Mouse (Mus musculus) heart, embryonic 11.5 days (tissue): ENCODE data around the gene Cyb5d1. TPM values are rescaled to one million over a fixed set of nuclear protein-coding genes. Genes with fewer than 3 reads are reported as not detected.
"Not testable (repeated sequence)": the region's sequence is repeated elsewhere in the genome, so short reads cannot be mapped to it uniquely, and the experiment has no call there.

Experiments
- ATAC-seq: fragments of 200-750 bp; cut with Nextera tagmentation; replicated peaks from 2 replicates; pipeline ENCODE4 v1.8.0; 2017; ENCODE audit warnings: moderate library complexity; ENCODE audit not compliant: insufficient number of reproducible peaks, low FRiP score, low TSS enrichment
- H3K27ac ChIP-seq: fragments of 300-500 bp; sonication (generic); 2 replicates; pipeline ENCODE4 v1.5.1; 2014; ENCODE audit warnings: mild to moderate bottlenecking, low read depth, low read length
- H3K27me3 ChIP-seq: fragments of 300-500 bp; sonication (generic); 2 replicates; pipeline ENCODE4 v1.6.1; 2014; ENCODE audit warnings: mild to moderate bottlenecking, low read length, mixed read lengths; ENCODE audit not compliant: control insufficient read depth, insufficient read depth
- H3K36me3 ChIP-seq: fragments of 300-500 bp; sonication (generic); 2 replicates; pipeline ENCODE4 v1.6.1; 2014; ENCODE audit warnings: mild to moderate bottlenecking, low read length, moderate library complexity, mixed read lengths; ENCODE audit not compliant: control insufficient read depth, insufficient read depth
- H3K4me1 ChIP-seq: fragments of 300-500 bp; sonication (generic); 2 replicates; pipeline ENCODE4 v1.6.1; 2014; ENCODE audit warnings: low read length; ENCODE audit not compliant: control insufficient read depth, insufficient read depth
- H3K4me2 ChIP-seq: fragments of 300-500 bp; sonication (generic); 2 replicates; pipeline ENCODE4 v1.6.1; 2014; ENCODE audit warnings: mild to moderate bottlenecking, moderate library complexity
- H3K4me3 ChIP-seq: fragments of 300-500 bp; sonication (generic); 2 replicates; pipeline ENCODE4 v1.5.1; 2014; ENCODE audit warnings: low read depth, low read length
- H3K9ac ChIP-seq: fragments of 300-500 bp; sonication (generic); 2 replicates; pipeline ENCODE4 v1.6.1; 2014; ENCODE audit warnings: mild to moderate bottlenecking, low read depth, low read length, moderate library complexity
- H3K9me3 ChIP-seq: fragments of 300-500 bp; sonication (generic); replicated peaks from 2 replicates; pipeline ENCODE4 v1.6.1; 2016; ENCODE audit warnings: low read length; ENCODE audit not compliant: control insufficient read depth
- WGBS: fragments of 180-500 bp; shearing (Covaris S2); extraction: QIAGEN DNeasy Blood & Tissue Kit; methylation state at CpG from one replicate; pipeline ENCODE4 v1.1.7; 2014; ENCODE audit not compliant: insufficient replicate concordance; 5-methylcytosine and 5-hydroxymethylcytosine counted together
- polyA plus RNA-seq: library from polyadenylated mRNA; unstranded; fragments of >200 nt; fragmentation: Nextera tagmentation; extraction: Ambion mirVana; gene quantifications from 2 replicates; pipeline ENCODE4 v1.2.1, GENCODE M21; 2014

Gene Cyb5d1
- polyA plus RNA-seq, 1 experiment from 2014 or later: 19.6 TPM

DNA sequence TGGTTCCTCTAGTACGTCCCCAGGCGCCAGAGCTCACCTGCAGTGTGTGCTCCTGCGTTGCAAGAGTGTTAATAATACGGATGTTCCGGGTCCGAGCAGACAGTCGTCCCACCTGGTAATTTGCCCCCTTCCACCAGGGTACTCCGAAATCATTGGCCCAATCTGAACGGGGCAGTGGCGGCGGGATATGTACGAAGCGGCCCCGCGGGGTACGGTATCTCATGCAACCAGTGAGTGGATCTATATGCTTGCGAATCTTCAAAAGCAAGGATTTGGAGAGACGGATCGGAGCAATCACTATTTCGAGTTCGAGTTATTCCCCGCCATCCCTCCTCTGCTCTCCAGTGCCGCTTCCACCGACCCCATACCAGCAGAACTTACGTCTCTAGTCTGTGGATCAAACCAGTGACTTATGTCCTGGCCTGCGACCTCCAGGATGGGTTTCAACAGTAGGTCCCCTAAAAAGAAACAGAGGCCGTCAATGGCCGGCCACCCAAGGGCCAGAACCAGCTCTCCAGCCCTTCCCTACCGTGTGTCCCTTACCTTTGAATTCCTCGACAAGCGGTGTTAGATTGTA, 752 bp downstream of the Cyb5d1 start:
- WGBS: 2% methylated on average over 31 of the region's 31 CpGs
- Histone ChIP-seq H3K27ac (0 out of 2 replicates have a peak overlapping the region, but pooled peaks have one; percentile 89), H3K9ac (peak overlapping the region; percentile 86), H3K4me1 (peaks cover 35% of the 10 kb centered on the region), H3K4me3 (peak overlapping the region; percentile 59), H3K4me2 (peak overlapping the region; percentile 81)
- not testable (repeated sequence) for ATAC-seq, H3K9me3 ChIP-seq, H3K27me3 ChIP-seq, H3K36me3 ChIP-seq

DNA sequence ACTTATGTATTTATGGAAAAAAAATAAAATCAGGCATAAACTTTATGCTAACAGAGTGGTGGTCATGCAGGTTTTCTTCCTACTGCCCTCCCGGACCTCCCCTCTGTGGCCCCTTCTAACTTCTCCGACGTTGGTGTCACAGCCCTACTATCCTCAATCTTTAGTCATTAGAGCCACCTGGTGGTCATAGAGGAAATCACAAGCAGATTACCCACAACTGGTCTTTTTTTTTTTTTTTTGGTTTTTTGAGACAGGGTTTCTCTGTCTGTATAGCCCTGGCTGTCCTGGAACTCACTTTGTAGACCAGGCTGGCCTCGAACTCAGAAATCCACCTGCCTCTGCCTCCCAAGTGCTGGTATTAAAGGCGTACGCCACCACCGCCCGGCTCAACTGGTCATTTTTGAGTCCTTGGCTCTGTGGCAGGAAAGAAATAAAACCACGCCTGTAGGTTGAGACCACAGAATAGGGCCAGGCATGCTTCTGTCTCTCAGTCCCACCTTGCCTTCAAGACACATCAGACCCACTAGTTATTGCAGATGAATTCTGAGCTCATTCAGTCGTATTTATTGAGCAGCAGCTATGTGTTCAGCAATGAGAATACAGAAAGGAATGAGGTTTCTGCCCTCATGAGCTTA, 4.9 kb downstream of the Cyb5d1 start:
- no peak overlapping the region for H3K27ac ChIP-seq
- no peak overlapping the region for H3K4me3 ChIP-seq
- peaks cover 4% of the 10 kb centered on the region; the same call in 1 of the 2 replicates for H3K4me1 ChIP-seq
- H3K4me2 ChIP-seq: no peak overlapping the region
- H3K27me3 ChIP-seq: no peaks in the 10 kb centered on the region
- no peaks in the 10 kb centered on the region for H3K9me3 ChIP-seq
- no peak overlapping the region for H3K9ac ChIP-seq
- H3K36me3 ChIP-seq: no peaks in the 10 kb centered on the region
- ATAC-seq: no peak
- 50% methylated on average over 10 of the region's 10 CpGs for WGBS

DNA sequence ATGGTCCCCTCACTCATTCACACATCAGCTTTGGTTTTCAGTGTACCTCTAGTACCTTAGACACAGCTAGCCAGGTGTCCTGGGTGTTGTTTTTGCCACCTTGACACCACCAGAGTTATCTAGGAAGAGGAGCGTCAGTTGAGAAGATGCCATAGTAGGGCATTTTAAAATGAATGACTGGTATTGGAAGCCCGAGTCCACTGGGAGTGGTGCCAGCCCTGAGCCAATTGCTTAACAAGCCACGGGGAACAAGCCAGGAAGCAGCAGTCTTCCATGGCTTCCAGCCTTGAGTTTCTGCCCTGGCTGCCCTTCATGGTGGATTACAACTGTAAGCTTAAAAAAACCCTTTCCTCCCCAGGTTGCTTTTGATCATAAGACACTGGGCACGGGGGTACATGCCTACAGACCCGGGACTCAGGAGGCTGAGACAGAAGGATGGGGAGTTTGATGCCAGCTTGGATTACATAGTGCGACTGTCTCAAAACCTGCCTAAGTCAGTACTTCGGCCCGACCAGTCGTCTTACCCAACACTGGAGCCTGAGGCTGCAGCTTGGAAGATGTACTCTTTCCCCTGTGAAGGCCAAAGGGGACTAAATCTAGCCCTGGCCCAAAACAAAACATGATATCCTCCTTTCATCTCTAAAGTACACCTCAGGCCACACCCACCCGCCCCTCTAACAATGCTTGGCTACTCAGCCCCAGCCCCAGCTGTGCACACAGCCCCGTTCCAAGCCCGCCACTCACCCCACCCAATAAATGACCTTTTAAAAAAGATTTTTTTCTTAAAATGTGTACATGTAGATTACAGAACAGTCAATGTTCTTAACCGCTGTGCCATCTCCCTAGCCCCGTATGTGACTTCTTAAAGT, 5.7 kb downstream of the Cyb5d1 start:
- Histone ChIP-seq H3K9me3 (no peaks in the 10 kb centered on the region), H3K4me2 (no peak overlapping the region), H3K4me1 (peaks cover 4% of the 10 kb centered on the region; the same call in 1 of the 2 replicates), H3K27ac (no peak overlapping the region), H3K4me3 (no peak overlapping the region), H3K36me3 (no peaks in the 10 kb centered on the region), H3K27me3 (no peaks in the 10 kb centered on the region), H3K9ac (no peak overlapping the region)
- 70% methylated on average over 14 of the region's 14 CpGs for WGBS
- no peak for ATAC-seq

DNA sequence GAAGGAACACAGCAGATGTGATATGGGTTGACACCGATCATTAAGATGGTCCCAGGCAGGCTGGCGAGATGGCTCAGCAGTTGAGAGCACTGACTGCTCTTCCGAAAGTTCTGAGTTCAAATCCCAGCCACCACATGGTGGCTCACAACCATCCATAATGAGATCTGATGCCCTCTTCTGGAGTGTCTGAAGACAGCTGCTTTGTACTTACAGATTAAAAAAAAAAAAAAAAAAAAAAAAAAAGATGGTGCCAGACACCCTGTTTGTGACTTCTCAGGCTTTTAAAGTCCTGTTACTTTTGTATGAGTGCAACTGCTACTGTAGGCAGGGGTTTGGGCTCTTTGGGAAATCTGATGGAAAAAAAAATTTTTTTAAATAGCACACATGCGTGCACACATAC, 6.8 kb downstream of the Cyb5d1 start:
- WGBS: 96% methylated on average over 4 of the region's 4 CpGs
- H3K4me2 ChIP-seq: no peak overlapping the region
- H3K9me3 ChIP-seq: no peaks in the 10 kb centered on the region
- no peaks in the 10 kb centered on the region for H3K4me1 ChIP-seq
- ATAC-seq: no peak
- no peaks in the 10 kb centered on the region for H3K36me3 ChIP-seq
- no peaks in the 10 kb centered on the region for H3K27me3 ChIP-seq
- H3K27ac ChIP-seq: no peak overlapping the region
- no peak overlapping the region for H3K9ac ChIP-seq
- no peak overlapping the region for H3K4me3 ChIP-seq

DNA sequence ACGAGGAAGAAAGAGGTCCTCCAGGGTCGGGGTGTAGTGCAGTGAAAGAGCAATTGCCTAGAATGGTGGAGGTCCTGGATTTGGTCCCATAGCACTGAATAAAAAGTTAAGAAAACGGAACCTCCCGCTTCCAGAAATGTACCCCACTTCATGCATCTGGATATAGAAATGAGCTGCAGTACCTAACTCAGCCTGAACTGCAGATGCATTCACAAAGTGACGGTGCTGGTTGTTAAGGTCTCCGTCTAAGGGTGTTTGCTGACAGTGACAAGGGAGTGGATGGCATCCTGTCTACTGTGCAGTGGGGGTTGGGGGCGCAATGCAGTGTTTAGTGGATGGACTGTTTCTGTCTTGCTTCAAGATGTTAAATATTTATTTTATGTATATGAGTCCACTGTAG, 8.7 kb downstream of the Cyb5d1 start:
- Histone ChIP-seq H3K9ac (no peak overlapping the region), H3K27ac (no peak overlapping the region), H3K4me2 (no peak overlapping the region), H3K4me3 (no peak overlapping the region), H3K4me1 (no peaks in the 10 kb centered on the region), H3K36me3 (no peaks in the 10 kb centered on the region), H3K27me3 (no peaks in the 10 kb centered on the region), H3K9me3 (no peaks in the 10 kb centered on the region)
- ATAC-seq: no peak
- 73% methylated on average over 7 of the region's 7 CpGs for WGBS

DNA sequence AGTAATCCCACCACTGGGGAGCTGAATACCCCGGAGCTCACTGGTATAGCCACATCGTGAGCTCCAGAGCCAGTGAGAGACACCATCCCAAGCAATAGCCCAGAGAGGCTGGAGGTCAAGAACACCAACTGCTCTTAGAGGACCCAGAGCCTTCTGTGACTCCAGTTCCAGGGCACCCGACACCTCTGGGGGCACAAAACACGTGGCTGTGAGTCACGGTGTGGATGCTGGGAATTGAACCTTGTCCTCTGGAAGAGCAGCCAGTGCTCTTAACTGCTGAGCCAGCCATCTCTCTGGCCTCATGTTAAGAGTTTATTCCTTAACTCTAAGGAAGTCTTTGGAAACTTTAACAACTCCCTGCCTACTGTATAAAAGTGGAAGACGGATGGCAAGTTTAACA, 10.5 kb downstream of the Cyb5d1 start:
- WGBS: 77% methylated on average over 6 of the region's 6 CpGs
- no peak for ATAC-seq

DNA sequence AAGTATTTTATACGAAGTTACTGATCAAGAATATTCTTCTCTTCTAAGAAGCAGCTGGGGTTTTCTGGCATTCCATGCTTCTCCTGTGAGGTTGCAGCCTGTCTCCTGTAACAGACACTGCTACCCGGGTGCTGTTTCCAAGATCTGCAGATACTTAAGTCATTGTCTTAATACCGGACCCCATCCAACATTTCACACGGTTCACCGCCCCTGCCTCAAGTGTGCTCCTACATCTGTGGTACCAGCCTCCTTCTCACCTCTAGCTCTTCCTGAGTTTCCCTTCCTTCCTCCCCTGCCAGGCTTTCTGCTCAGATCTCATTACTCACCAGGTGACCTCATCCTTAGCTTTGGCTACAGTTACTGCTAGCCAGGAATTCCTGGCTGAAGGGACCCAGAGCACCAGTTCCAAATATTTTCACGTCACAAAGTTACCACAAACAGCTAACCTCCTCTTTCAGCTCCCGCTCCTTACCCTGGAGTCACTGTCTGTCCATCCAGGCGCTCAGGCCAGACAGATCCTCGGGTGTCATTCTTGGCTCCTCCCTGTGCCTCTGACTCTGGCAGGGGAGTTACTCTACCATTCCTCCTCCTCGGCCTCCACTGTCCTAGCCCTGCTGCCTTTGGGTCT, 12.8 kb downstream of the Cyb5d1 start:
- Histone ChIP-seq H3K27me3 (no peaks in the 10 kb centered on the region), H3K9ac (no peak overlapping the region), H3K4me3 (no peak overlapping the region), H3K27ac (no peak overlapping the region), H3K9me3 (no peaks in the 10 kb centered on the region), H3K4me1 (no peaks in the 10 kb centered on the region), H3K36me3 (no peaks in the 10 kb centered on the region; the same call in 1 of the 2 replicates), H3K4me2 (no peak overlapping the region)
- no peak for ATAC-seq
- WGBS: 56% methylated on average over 10 of the region's 10 CpGs

More for the DNA sequence above, 10.5 kb downstream of the Cyb5d1 start:
- H3K4me3 ChIP-seq: no peak overlapping the region
- H3K27ac ChIP-seq: no peak overlapping the region
- H3K4me1 ChIP-seq: no peaks in the 10 kb centered on the region
- H3K27me3 ChIP-seq: no peaks in the 10 kb centered on the region
- no peaks in the 10 kb centered on the region; the same call in 1 of the 2 replicates for H3K36me3 ChIP-seq
- H3K4me2 ChIP-seq: no peak overlapping the region
- no peaks in the 10 kb centered on the region for H3K9me3 ChIP-seq
- H3K9ac ChIP-seq: no peak overlapping the region

DNA sequence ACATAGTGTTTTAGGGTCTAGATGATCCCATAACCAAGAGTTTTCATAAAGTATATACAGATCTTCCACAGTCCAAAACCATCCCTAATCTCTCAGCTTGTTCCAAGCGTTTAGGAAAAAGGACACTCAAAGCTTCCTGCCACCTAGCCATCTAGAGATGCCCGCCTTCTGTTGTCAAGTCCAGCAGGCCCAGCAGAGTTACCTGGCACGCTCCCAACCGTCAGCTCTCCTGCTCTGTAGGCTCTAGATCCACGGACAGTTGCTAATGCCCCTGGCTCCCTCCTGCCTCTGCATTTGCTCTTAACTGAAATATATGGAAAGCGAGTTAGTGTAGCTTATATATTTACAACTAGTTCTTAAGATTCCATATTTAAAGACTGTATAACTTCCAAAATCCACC, 14.1 kb downstream of the Cyb5d1 start:
- no peak for ATAC-seq
- Histone ChIP-seq H3K4me3 (no peak overlapping the region), H3K27me3 (no peaks in the 10 kb centered on the region), H3K9ac (no peak overlapping the region), H3K36me3 (no peaks in the 10 kb centered on the region; the same call in 1 of the 2 replicates), H3K4me1 (no peaks in the 10 kb centered on the region), H3K4me2 (no peak overlapping the region), H3K27ac (no peak overlapping the region), H3K9me3 (no peaks in the 10 kb centered on the region)
- WGBS: 80% methylated on average over 6 of the region's 6 CpGs
